Mouse (Mus musculus) neural tube, embryonic 15.5 days (tissue): Measurements from ENCODE around the gene Vmn2r56. TPM values are rescaled to one million over a fixed set of nuclear protein-coding genes. Genes with fewer than 3 reads are reported as not detected.

ENCODE experiments used
- polyA plus RNA-seq: library from polyadenylated mRNA; unstranded; fragments of >200 nt; fragmentation: Nextera tagmentation; extraction: Ambion mirVana; gene quantifications from 2 replicates; pipeline ENCODE4 v1.2.1, GENCODE M21; 2015

Vmn2r56 gene
- polyA plus RNA-seq, 1 experiment from 2014 or later: not detected

Other genes with a start within 250 kb of the Vmn2r56 start
- gene 2900092C05Rik, start 222.5 kb downstream of the Vmn2r56 start, polyA plus RNA-seq: not detected in 2 replicates
- 0.01 TPM in 1 of 2 replicates, not detected in the other for gene Vmn2r53, start 126.2 kb downstream of the Vmn2r56 start, polyA plus RNA-seq
- gene Vmn2r54, start 94.7 kb downstream of the Vmn2r56 start, polyA plus RNA-seq: not detected in 2 replicates
- gene Vmn2r55, start 50.0 kb downstream of the Vmn2r56 start, polyA plus RNA-seq: not detected in 2 replicates
- 25.2 and 33.4 TPM in 2 replicates for gene Zscan18, start 68.6 kb upstream of the Vmn2r56 start, polyA plus RNA-seq
- 26.7 and 27.0 TPM in 2 replicates for gene Zfp329, start 83.9 kb upstream of the Vmn2r56 start, polyA plus RNA-seq
- gene Zfp110, start 99.8 kb upstream of the Vmn2r56 start, polyA plus RNA-seq: 23.4 and 25.4 TPM in 2 replicates
- 6.7 and 7.5 TPM in 2 replicates for gene Zfp128, start 146.2 kb upstream of the Vmn2r56 start, polyA plus RNA-seq
- gene Zscan22, start 162.8 kb upstream of the Vmn2r56 start, polyA plus RNA-seq: 9.8 and 13.6 TPM in 2 replicates
- gene Rps5, start 187.3 kb upstream of the Vmn2r56 start, polyA plus RNA-seq: 564 and 667 TPM in 2 replicates
- 0.96 and 1.1 TPM in 2 replicates for gene Rnf225, start 192.4 kb upstream of the Vmn2r56 start, polyA plus RNA-seq
- 13.1 and 13.3 TPM in 2 replicates for gene Zfp324, start 230.8 kb upstream of the Vmn2r56 start, polyA plus RNA-seq
- gene Zfp446, start 242.8 kb upstream of the Vmn2r56 start, polyA plus RNA-seq: 9.1 and 10.3 TPM in 2 replicates